Mouse (Mus musculus): ENCODE measurements around the gene Klhl20.

DNA sequence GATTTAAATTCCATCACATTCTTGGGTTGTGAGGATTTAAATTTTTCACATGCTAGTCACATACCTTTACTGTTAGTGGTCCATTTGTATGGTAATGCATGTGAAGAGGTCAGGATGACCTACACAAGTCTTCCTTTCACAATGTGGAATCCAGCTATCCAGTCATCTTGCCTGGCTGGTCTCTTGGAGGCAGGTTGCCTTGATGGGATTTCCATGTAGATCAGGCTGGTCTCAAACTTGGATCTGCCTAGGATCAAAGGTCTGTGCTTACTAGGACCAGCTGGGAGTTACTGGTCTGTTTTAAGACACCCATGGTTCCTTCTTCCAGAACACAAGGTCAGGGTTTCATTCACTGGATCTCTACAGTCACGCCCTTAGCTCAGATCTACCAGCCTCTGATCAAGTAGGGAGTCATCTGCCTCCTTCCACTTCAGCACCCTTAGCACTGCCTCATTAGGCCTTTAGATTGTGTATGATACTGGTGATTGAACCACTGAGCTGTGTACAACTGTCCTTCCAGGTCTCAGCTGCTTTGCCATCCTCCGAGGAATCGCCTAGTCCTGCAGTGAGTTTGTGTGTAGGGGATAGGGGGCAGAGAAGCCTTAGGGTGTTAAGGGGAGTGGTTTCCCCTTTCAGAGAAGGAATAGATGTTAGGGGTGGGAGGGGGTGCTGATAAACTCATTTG is 91.4 kb downstream of the Klhl20 start:
- TF ChIP-seq POLR2A (IDR thresholded peaks at IDR 0.05; ENCODE audit: control insufficient read depth, extremely low read depth, insufficient read depth, low read length, poor library complexity): no peak
- no peak for TF ChIP-seq CTCF (IDR thresholded peaks at IDR 0.05; ENCODE audit: borderline replicate concordance, control insufficient read depth, extremely low read depth, insufficient read depth, low read length, poor library complexity)

All from thymus, adult 2 months (tissue).